Mouse (Mus musculus): Measurements from ENCODE around the gene Mta1. TPM values are rescaled to one million over a fixed set of nuclear protein-coding genes. Genes with fewer than 3 reads are reported as not detected.

Gene Mta1
- polyA plus RNA-seq, 1 experiment from 2014 or later = 11.2 TPM

DNA sequence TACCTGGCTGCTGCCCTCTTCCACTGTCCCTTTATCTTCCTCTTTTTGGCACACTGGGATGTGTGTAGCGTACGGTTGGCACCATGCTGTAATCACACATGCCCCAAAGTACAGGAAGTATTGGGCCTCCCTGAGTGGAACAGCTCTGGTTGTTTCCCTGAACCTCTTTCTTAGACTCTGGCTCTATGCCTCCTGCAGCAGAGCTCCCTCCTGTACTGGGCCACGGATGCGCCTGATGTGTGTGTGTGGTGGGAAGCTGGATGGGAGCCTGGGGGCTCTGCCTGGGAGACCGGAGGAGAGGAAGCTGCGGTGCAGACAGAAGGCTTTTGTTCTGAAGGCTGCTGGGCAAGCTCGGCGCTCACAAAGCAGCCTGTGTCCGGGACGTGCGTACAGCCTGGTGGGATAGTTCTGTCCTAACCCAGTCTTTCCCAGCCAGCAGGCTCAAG is 65.5 kb downstream of the Mta1 start:
- Histone ChIP-seq H3K27me3 (replicated peaks) (no peaks in the 10 kb centered on the region), H3K36me3 (peaks cover 29% of the 10 kb centered on the region), H3K27ac (replicated peaks) (0 out of 2 replicates have a peak overlapping the region, but pooled peaks have one; percentile 3), H3K9me3 (no peaks in the 10 kb centered on the region), H3K9ac (no peak overlapping the region), H3K4me2 (no peak overlapping the region), H3K4me1 (no peaks in the 10 kb centered on the region), H3K4me3 (no peak overlapping the region)
- ATAC-seq (ENCODE audit: extremely low read depth, insufficient number of reproducible peaks, low FRiP score, low TSS enrichment) = no peak
- 81% methylated on average over 11 of the region's 11 CpGs for WGBS

DNA sequence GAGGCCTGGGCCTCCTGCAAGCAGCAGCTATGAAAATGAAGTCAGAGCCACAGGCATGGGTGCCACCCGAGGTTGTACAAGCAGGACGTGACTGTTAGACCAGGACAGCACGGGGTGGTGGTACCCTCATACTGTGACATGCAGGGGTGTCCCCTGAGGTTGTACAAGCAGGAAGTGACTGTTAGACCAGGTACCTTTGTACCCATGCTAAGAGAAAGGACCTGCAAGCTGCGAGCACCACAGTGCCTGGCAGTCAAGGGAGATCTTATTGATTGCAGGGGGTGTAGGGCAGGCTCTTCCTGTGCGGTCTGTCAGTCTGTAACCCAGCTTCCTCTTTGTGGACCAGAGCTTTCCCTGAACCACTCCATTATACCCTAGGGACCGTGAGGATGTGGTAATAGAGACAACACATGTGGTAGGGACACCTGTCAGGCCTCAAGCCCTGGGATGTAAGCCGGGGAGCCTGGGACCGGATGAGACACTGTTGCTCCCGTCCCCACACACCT is 70.0 kb downstream of the Mta1 start:
- H3K36me3 ChIP-seq = peaks cover 14% of the 10 kb centered on the region
- no peak overlapping the region for H3K4me2 ChIP-seq
- 73% methylated on average over 9 of the region's 9 CpGs for WGBS
- no peak overlapping the region for H3K4me3 ChIP-seq
- H3K9ac ChIP-seq = no peak overlapping the region
- no peaks in the 10 kb centered on the region for H3K9me3 ChIP-seq
- no peak overlapping the region for H3K27ac ChIP-seq (replicated peaks)
- no peak for ATAC-seq (ENCODE audit: extremely low read depth, insufficient number of reproducible peaks, low FRiP score, low TSS enrichment)
- H3K27me3 ChIP-seq (replicated peaks) = no peaks in the 10 kb centered on the region
- no peaks in the 10 kb centered on the region for H3K4me1 ChIP-seq

DNA sequence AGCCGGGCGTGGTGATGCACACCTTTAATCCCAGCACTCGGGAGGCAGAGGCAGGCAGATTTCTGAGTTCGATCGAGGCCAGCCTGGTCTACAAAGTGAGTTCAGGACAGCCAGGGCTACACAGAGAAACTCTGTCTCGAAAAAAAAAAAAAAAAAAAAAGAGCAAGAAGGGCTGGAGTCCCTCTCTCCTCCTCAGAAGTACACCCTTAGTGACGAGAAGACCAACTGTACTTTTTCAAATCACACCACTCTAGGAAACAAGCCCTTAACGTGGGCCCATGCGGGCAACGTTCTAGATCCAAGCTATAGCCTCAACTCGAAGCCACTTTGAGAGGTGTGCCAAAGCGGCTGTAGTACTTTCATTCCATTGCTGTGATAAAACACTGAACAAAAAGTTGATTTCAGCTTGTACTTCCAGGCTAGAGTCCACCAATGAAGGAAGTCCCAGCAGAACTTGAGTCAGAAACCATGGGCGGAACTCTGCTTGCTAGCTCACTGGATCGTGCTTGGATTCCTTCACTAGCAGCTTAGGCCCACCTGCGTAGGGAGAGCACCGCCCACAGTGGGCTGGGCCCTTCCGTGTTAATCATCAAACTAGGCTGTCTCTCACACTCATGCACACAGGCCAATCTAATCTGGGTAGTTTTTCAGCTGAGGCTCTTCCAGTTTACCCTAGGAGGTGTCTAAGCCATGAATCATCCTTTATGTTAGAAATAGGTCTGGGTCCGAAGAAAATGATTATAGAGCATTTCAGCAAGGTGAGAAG is 79.1 kb downstream of the Mta1 start:
- H3K9me3 ChIP-seq = no peaks in the 10 kb centered on the region
- no peak for ATAC-seq (ENCODE audit: extremely low read depth, insufficient number of reproducible peaks, low FRiP score, low TSS enrichment)
- H3K27ac ChIP-seq (replicated peaks) = no peak overlapping the region
- no peak overlapping the region for H3K4me2 ChIP-seq
- H3K27me3 ChIP-seq (replicated peaks) = no peaks in the 10 kb centered on the region
- H3K4me3 ChIP-seq = no peak overlapping the region
- H3K36me3 ChIP-seq = no peaks in the 10 kb centered on the region
- 79% methylated on average over 18 of the region's 18 CpGs for WGBS
- H3K9ac ChIP-seq = no peak overlapping the region
- H3K4me1 ChIP-seq = no peaks in the 10 kb centered on the region

DNA sequence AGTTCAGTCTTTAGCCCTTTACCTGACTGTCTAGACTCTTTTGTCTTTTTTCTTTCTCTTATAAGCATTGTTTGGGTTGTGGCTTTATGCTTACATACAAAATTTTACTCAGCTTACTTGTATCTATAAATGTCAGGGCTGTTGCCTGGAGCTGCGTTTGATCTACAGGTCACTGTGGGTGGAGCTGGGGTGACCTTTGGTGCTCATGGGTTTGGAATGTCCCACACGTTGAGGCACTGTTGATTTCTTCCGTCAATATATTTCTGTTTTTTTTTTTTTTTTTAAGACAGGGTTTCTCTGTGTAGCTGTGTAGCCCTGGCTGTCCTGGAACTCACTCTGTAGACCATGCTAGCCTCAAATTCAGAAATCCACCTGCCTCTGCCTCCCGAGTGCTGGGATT is 82.9 kb downstream of the Mta1 start:
- H3K4me2 ChIP-seq = no peak overlapping the region
- H3K4me3 ChIP-seq = no peak overlapping the region
- H3K9ac ChIP-seq = no peak overlapping the region
- H3K27ac ChIP-seq (replicated peaks) = no peak overlapping the region
- peaks cover 26% of the 10 kb centered on the region for H3K27me3 ChIP-seq (replicated peaks)
- H3K9me3 ChIP-seq = no peaks in the 10 kb centered on the region
- H3K4me1 ChIP-seq = peaks cover 5% of the 10 kb centered on the region
- no peak for ATAC-seq (ENCODE audit: extremely low read depth, insufficient number of reproducible peaks, low FRiP score, low TSS enrichment)
- WGBS = 53% methylated on average over 4 of the region's 4 CpGs
- H3K36me3 ChIP-seq = no peaks in the 10 kb centered on the region

DNA sequence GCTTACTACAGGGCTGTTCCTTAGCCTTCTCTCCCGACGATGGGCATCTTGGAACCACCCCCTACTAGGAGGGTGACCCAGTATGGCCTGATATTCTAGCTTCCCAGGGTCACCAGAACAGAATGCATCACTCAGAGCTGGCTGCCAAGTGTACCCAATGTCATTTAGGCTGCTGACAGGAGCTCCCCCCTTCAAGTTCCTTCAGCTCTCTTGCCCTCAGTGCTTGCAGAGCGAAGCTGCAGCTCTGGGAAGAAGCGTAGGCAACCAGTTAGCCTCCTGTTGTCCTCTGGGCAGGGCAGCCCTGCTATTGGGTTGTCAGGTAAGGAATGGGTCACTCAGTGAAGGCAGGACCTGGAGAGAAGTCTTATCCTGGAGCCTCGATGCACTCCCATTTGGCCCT is 86.9 kb downstream of the Mta1 start:
- no peak overlapping the region for H3K27ac ChIP-seq (replicated peaks)
- H3K4me3 ChIP-seq = no peak overlapping the region
- no peaks in the 10 kb centered on the region for H3K36me3 ChIP-seq
- 57% methylated on average over 5 of the region's 5 CpGs for WGBS
- H3K4me1 ChIP-seq = peaks cover 26% of the 10 kb centered on the region
- H3K9ac ChIP-seq = no peak overlapping the region
- no peak for ATAC-seq (ENCODE audit: extremely low read depth, insufficient number of reproducible peaks, low FRiP score, low TSS enrichment)
- H3K4me2 ChIP-seq = peak overlapping the region; percentile 91
- H3K27me3 ChIP-seq (replicated peaks) = peaks cover 59% of the 10 kb centered on the region
- no peaks in the 10 kb centered on the region for H3K9me3 ChIP-seq

DNA sequence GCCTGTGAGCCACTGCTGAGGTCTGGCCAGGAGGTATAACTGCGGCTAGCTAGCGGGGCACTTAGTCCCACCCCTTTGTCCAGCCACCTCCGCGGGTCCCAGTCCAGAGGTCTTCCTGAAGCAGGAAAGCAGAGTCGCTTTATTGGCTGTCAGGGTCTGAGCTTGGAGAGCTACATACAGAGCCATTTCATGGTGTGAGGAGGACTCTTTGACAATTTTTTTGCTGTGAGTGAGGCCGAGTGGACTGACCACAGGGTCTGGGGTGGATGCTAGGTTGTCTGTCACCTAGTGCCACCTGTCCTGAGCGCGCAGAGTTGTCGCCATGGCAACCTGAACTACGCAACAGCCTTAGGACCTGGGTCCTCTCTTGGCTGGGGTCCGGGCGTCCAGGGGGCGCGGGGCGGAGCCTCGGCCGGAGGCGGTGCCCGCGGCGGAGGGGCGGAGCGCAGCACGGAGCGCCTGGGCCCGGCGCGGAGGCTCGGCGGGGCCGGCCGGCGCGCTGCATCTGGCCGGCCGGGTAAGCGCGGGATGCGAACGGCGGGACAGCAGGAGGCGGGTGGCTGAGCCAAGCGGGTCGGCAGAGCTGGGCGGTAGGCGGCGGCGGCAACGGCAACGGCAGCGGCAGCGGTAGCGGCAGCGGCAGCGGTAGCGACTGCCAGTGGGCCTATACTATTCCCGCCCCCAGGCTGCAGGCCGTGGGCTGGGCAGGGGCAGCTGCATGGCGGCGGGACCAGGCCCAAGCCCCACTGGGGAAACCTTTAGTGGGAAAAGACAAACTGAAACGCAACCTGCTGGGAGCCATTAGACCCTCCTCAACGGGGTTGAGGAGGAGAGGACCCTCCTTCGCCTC is 87.6 kb downstream of the Mta1 start, which contains the start of gene Tmem121:
TSS of gene Tmem121 (plus strand) at position 489 of the 850 bp plus-strand sequence.
- peak within 1 kb of the TSS; percentile 81 for H3K9ac ChIP-seq
- H3K27me3 ChIP-seq (replicated peaks) = peaks cover 59% of the 10 kb centered on the region
- H3K9me3 ChIP-seq = no peaks in the 10 kb centered on the region
- ATAC-seq (ENCODE audit: extremely low read depth, insufficient number of reproducible peaks, low FRiP score, low TSS enrichment) = no peak
- peaks cover 26% of the 10 kb centered on the region for H3K4me1 ChIP-seq
- WGBS = 1% methylated on average over 63 of the region's 63 CpGs
- H3K36me3 ChIP-seq = no peaks in the 10 kb centered on the region
- H3K4me2 ChIP-seq = peak within 1 kb of the TSS; percentile 91
- peak within 1 kb of the TSS; percentile 64 for H3K4me3 ChIP-seq
- H3K27ac ChIP-seq (replicated peaks) = no peak within 1 kb of the TSS

DNA sequence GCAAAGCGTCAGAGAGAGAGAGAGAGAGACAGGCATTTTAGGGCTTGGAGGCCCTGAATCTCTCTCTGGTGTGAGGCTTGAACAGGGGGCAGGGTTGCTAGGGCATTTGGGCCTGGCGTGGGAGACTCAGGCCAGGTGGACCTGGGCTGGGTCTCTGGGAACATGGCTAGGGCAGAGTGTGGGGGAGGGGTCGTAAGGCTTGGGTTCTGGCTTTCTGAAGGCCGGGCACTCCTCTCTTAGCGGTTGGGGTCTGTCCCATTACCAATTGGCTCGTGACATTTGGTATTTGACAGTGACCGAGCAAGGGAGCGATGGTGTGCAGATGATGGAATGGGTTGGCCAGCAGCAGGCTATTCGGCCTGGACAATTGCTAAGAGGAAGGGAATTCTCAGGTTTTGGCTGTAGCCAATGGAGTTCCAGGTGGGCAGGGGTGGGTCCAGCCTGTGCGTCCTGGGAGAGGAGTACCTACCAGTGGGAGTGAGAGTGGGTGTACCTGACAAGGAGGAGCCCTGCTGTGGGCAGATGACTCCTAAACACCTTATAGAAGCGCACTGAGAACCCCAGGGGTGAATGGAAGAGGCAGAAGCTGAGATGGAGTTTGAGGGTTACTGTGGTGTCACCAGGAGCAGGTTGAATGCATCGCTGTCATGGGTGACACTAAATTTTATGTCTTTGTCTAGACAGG is 88.4 kb downstream of the Mta1 start:
- H3K36me3 ChIP-seq = no peaks in the 10 kb centered on the region
- H3K4me1 ChIP-seq = peaks cover 26% of the 10 kb centered on the region
- peaks cover 59% of the 10 kb centered on the region for H3K27me3 ChIP-seq (replicated peaks)
- peak overlapping the region; percentile 81 for H3K9ac ChIP-seq
- H3K4me3 ChIP-seq = peak overlapping the region; percentile 64
- peak overlapping the region; percentile 91 for H3K4me2 ChIP-seq
- no peak overlapping the region for H3K27ac ChIP-seq (replicated peaks)
- no peak for ATAC-seq (ENCODE audit: extremely low read depth, insufficient number of reproducible peaks, low FRiP score, low TSS enrichment)
- WGBS = 43% methylated on average over 12 of the region's 12 CpGs
- H3K9me3 ChIP-seq = no peaks in the 10 kb centered on the region

Small RNAs within 50 kb of the gene (microRNA-seq; reads per million reads assigned to microRNA genes)
- not detected for gene Gm44471

Other genes starting within 250 kb of the Mta1 start
- gene Gpr132, start 230.1 kb upstream of the Mta1 start, polyA plus RNA-seq (2015; fragmentation: Nextera tagmentation; extraction: Ambion mirVana) = 0.08 and 0.16 TPM in 2 replicates
- 2.5 and 2.7 TPM in 2 replicates for gene Jag2, start 168.5 kb upstream of the Mta1 start, polyA plus RNA-seq (2015; fragmentation: Nextera tagmentation; extraction: Ambion mirVana)
- 45.3 and 47.2 TPM in 2 replicates for gene Nudt14, start 156.2 kb upstream of the Mta1 start, polyA plus RNA-seq (2015; fragmentation: Nextera tagmentation; extraction: Ambion mirVana)
- gene Btbd6, start 121.8 kb upstream of the Mta1 start, polyA plus RNA-seq (2015; fragmentation: Nextera tagmentation; extraction: Ambion mirVana) = 21.7 and 22.0 TPM in 2 replicates
- gene Brf1, start 97.6 kb upstream of the Mta1 start, polyA plus RNA-seq (2015; fragmentation: Nextera tagmentation; extraction: Ambion mirVana) = 32.5 and 35.5 TPM in 2 replicates
- gene Pacs2, start 83.8 kb upstream of the Mta1 start, polyA plus RNA-seq (2015; fragmentation: Nextera tagmentation; extraction: Ambion mirVana) = 7.0 and 7.7 TPM in 2 replicates
- not detected in 2 replicates for gene Tex22, start 23.8 kb upstream of the Mta1 start, polyA plus RNA-seq (2015; fragmentation: Nextera tagmentation; extraction: Ambion mirVana)
- gene Crip2, start 42.0 kb downstream of the Mta1 start, polyA plus RNA-seq (2015; fragmentation: Nextera tagmentation; extraction: Ambion mirVana) = 1,302 and 1,499 TPM in 2 replicates
- 408 and 464 TPM in 2 replicates for gene Crip1, start 48.0 kb downstream of the Mta1 start, polyA plus RNA-seq (2015; fragmentation: Nextera tagmentation; extraction: Ambion mirVana)
- 20.6 and 21.8 TPM in 2 replicates for gene Tedc1, start 58.1 kb downstream of the Mta1 start, polyA plus RNA-seq (2015; fragmentation: Nextera tagmentation; extraction: Ambion mirVana)
- 2.8 and 3.1 TPM in 2 replicates for gene Tmem121, start 87.7 kb downstream of the Mta1 start, polyA plus RNA-seq (2015; fragmentation: Nextera tagmentation; extraction: Ambion mirVana)